Mouse (Mus musculus): ENCODE measurements around the gene AC124108.1. TPM values are rescaled to one million over a fixed set of nuclear protein-coding genes. Genes with fewer than 3 reads are reported as not detected.

AC124108.1 gene
- polyA plus RNA-seq, 1 experiment from 2014 or later: 0.19 TPM

DNA sequence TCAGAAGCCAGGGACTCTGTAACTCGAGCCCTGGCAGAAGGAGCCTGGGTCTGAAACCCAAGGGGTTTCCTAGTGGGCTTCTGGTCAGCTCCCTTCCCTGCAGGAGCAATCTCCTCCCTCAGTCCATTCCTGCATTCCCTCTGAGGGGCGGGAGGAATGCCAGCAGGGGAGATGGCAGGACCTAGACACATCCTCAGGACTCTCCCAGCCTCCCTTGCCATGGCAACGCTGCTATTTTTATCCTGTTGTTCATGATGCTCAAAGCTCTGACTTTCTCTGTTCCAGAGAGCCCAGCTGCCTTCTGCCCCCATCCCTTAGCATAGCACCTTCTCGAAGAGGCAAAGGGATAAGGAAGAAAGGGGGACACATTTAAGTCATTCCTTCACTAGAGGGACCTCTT is 16.9 kb downstream of the AC124108.1 start:
- Histone ChIP-seq H3K4me1 (peaks cover 34% of the 10 kb centered on the region), H3K36me3 (no peaks in the 10 kb centered on the region), H3K9ac (no peak overlapping the region), H3K27me3 (peaks cover 31% of the 10 kb centered on the region), H3K4me3 (no peak overlapping the region), H3K4me2 (replicated peaks) (no peak overlapping the region), H3K27ac (no peak overlapping the region), H3K9me3 (no peaks in the 10 kb centered on the region)
- 20% methylated on average over 4 of the region's 4 CpGs for WGBS
- ATAC-seq (ENCODE audit: low FRiP score, low read depth): no peak

GRCm38 (mm10) chr1:132209400-132209799 is 18.1 kb downstream of the AC124108.1 start:
- WGBS: 24% methylated on average over 10 of the region's 10 CpGs
- Histone ChIP-seq H3K4me3 (no peak overlapping the region), H3K9me3 (no peaks in the 10 kb centered on the region), H3K9ac (no peak overlapping the region), H3K4me1 (peaks cover 34% of the 10 kb centered on the region), H3K27me3 (peaks cover 36% of the 10 kb centered on the region), H3K36me3 (no peaks in the 10 kb centered on the region), H3K4me2 (replicated peaks) (peak overlapping the region; percentile 1; the same call in 1 of the 2 replicates), H3K27ac (no peak overlapping the region)
- no peak for ATAC-seq (ENCODE audit: low FRiP score, low read depth)

- ATAC-seq (ENCODE audit: low FRiP score, low read depth): no peak
- Histone ChIP-seq H3K36me3 (no peaks in the 10 kb centered on the region), H3K9ac (no peak overlapping the region), H3K27ac (no peak overlapping the region), H3K4me3 (no peak overlapping the region), H3K27me3 (peaks cover 36% of the 10 kb centered on the region), H3K4me1 (peaks cover 32% of the 10 kb centered on the region), H3K4me2 (replicated peaks) (no peak overlapping the region), H3K9me3 (no peaks in the 10 kb centered on the region)
- WGBS: 19% methylated on average over 7 of the region's 7 CpGs
These were observed 19.7 kb downstream of the AC124108.1 start for GRCm38 (mm10) chr1:132210922-132211321.

DNA sequence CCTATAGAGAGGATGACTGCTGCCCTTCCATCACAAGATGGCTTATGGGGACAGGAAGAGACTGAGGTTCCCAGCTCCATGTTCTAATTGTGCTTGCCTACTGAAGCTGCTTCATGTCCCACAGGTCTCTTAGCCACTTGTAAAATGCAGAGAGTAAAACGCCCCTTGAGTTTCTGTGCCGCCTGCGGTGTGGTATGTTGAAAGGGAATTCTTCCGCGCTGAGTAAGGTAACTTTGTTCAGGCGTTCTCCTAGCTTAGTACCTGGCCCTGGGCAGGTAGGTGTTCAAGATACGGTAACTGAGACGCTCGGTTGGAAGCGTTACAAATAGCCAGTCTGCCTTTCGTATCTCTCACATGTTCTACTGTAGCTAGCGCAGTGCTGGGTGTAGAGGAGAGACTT is 20.4 kb downstream of the AC124108.1 start:
- H3K4me1 ChIP-seq: peaks cover 31% of the 10 kb centered on the region
- H3K36me3 ChIP-seq: no peaks in the 10 kb centered on the region
- peak overlapping the region; percentile 36 for H3K4me3 ChIP-seq
- H3K27me3 ChIP-seq: peaks cover 36% of the 10 kb centered on the region
- H3K9me3 ChIP-seq: no peaks in the 10 kb centered on the region
- no peak overlapping the region for H3K9ac ChIP-seq
- H3K4me2 ChIP-seq (replicated peaks): peak overlapping the region; percentile 56
- no peak overlapping the region for H3K27ac ChIP-seq
- 45% methylated on average over 12 of the region's 12 CpGs for whole genome bisulfite sequencing
- ATAC-seq (ENCODE audit: low FRiP score, low read depth): no peak

DNA sequence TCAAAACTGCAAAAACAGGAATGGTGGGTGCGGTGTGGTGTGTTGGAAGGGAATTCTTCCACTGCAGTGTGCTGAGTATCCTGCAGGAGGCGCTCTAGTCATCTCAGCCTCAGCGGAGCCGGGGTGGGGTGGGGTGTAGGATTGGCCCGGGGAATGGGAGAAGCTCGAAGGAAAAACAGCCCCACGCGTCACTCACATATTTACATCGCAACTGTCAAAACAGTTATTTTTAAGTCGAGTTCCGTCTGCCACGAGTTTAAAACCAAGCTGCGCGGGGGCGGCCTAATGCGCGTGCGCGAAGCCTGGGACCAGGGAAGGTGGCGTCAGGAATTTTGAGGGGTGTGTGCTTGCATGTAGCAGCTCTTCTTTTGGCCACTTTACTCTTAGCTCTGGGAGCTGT is 21.0 kb downstream of the AC124108.1 start:
- Histone ChIP-seq H3K9ac (no peak overlapping the region), H3K9me3 (no peaks in the 10 kb centered on the region), H3K36me3 (no peaks in the 10 kb centered on the region), H3K4me3 (peak overlapping the region; percentile 36), H3K27me3 (peaks cover 36% of the 10 kb centered on the region), H3K4me2 (replicated peaks) (peak overlapping the region; percentile 56), H3K4me1 (peaks cover 31% of the 10 kb centered on the region), H3K27ac (no peak overlapping the region)
- ATAC-seq (ENCODE audit: low FRiP score, low read depth): peak; percentile 38
- 6% methylated on average over 20 of the region's 20 CpGs for WGBS

DNA sequence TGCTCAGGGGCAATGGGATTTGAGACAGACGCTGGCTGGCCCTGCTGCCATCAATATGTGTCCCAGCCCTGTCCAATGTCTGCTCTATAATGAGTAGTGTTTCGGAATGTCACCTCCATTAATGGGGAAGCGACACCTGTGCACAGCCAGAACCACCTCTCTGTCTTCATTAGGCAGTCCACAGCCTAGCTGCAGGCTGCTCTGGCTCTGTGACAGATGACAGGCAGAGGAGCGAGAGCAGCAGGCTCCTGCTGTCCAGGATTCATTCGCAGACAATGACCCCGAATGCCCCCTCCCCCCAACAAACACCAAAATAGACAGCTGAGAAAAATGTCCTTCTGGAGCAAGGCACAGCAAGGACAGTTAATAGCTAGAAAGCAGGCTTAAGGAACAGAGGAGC is 21.8 kb downstream of the AC124108.1 start:
- Histone ChIP-seq H3K27me3 (peaks cover 36% of the 10 kb centered on the region), H3K27ac (no peak overlapping the region), H3K4me3 (no peak overlapping the region), H3K4me2 (replicated peaks) (no peak overlapping the region), H3K4me1 (peaks cover 25% of the 10 kb centered on the region), H3K9me3 (no peaks in the 10 kb centered on the region), H3K36me3 (no peaks in the 10 kb centered on the region), H3K9ac (no peak overlapping the region)
- ATAC-seq (ENCODE audit: low FRiP score, low read depth): 0 out of 2 replicates have a peak, but pooled peaks have one; percentile 9
- WGBS: 40% methylated on average over 6 of the region's 6 CpGs

- WGBS: 54% methylated on average over 3 of the region's 3 CpGs
- Histone ChIP-seq H3K9ac (no peak overlapping the region), H3K4me3 (no peak overlapping the region), H3K27ac (no peak overlapping the region), H3K4me2 (replicated peaks) (no peak overlapping the region), H3K4me1 (peaks cover 9% of the 10 kb centered on the region), H3K36me3 (no peaks in the 10 kb centered on the region), H3K27me3 (peaks cover 35% of the 10 kb centered on the region), H3K9me3 (no peaks in the 10 kb centered on the region)
- no peak for ATAC-seq (ENCODE audit: low FRiP score, low read depth)
These were observed 25.0 kb downstream of the AC124108.1 start for GRCm38 (mm10) chr1:132216276-132216675.

GRCm38 (mm10) chr1:132221627-132222026 is 30.4 kb downstream of the AC124108.1 start:
- Histone ChIP-seq H3K27me3 (peaks cover 17% of the 10 kb centered on the region), H3K27ac (no peak overlapping the region), H3K36me3 (no peaks in the 10 kb centered on the region), H3K9ac (no peak overlapping the region), H3K9me3 (no peaks in the 10 kb centered on the region), H3K4me3 (no peak overlapping the region), H3K4me1 (no peaks in the 10 kb centered on the region), H3K4me2 (replicated peaks) (no peak overlapping the region)
- 45% methylated on average over 2 of the region's 2 CpGs for WGBS
- ATAC-seq (ENCODE audit: low FRiP score, low read depth): no peak

DNA sequence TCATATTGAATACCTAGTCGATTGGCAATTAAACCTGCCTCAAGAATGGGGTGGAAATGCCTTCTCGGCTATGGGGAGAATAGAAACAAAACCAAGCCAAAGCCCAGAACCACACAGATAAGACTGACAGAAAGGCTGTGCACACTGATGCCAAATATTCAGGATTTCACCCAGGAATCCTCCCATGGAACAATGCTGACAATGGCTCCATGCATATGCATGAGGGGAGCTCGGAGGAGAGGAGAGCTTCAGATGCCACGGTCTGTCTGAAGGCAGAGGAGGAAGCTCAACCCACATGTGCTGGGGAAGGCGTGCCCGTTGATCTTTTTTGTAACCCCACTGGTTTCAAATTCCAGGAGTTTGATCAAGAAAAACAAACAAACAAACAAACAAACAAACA is 30.9 kb downstream of the AC124108.1 start:
- WGBS: 47% methylated on average over 6 of the region's 6 CpGs
- H3K27ac ChIP-seq: no peak overlapping the region
- no peaks in the 10 kb centered on the region for H3K9me3 ChIP-seq
- H3K27me3 ChIP-seq: peaks cover 17% of the 10 kb centered on the region
- no peaks in the 10 kb centered on the region for H3K4me1 ChIP-seq
- no peak for ATAC-seq (ENCODE audit: low FRiP score, low read depth)
- no peaks in the 10 kb centered on the region for H3K36me3 ChIP-seq
- H3K4me3 ChIP-seq: no peak overlapping the region
- H3K9ac ChIP-seq: no peak overlapping the region
- H3K4me2 ChIP-seq (replicated peaks): no peak overlapping the region

- Histone ChIP-seq H3K36me3 (no peaks in the 10 kb centered on the region), H3K4me1 (no peaks in the 10 kb centered on the region), H3K4me2 (replicated peaks) (no peak overlapping the region), H3K27ac (no peak overlapping the region), H3K27me3 (peaks cover 6% of the 10 kb centered on the region), H3K9ac (no peak overlapping the region), H3K9me3 (no peaks in the 10 kb centered on the region), H3K4me3 (no peak overlapping the region)
- ATAC-seq (ENCODE audit: low FRiP score, low read depth): no peak
- WGBS: 63% methylated on average over 13 of the region's 13 CpGs
These were observed 35.2 kb downstream of the AC124108.1 start for GRCm38 (mm10) chr1:132226297-132227080.

- Histone ChIP-seq H3K4me1 (no peaks in the 10 kb centered on the region), H3K27me3 (peaks cover 9% of the 10 kb centered on the region; the same call in 1 of the 2 replicates), H3K9ac (no peak within 1 kb of the TSS), H3K9me3 (no peaks in the 10 kb centered on the region), H3K4me2 (replicated peaks) (no peak within 1 kb of the TSS), H3K27ac (no peak within 1 kb of the TSS), H3K4me3 (no peak within 1 kb of the TSS), H3K36me3 (no peaks in the 10 kb centered on the region)
- no peak for ATAC-seq (ENCODE audit: low FRiP score, low read depth)
- 83% methylated on average over 3 of the region's 3 CpGs for WGBS
These were observed 38.4 kb downstream of the AC124108.1 start, which contains the start of gene Gm10188 for GRCm38 (mm10) chr1:132229667-132230066. TSS of gene Gm10188 (minus strand) at chr1:132229767.

DNA sequence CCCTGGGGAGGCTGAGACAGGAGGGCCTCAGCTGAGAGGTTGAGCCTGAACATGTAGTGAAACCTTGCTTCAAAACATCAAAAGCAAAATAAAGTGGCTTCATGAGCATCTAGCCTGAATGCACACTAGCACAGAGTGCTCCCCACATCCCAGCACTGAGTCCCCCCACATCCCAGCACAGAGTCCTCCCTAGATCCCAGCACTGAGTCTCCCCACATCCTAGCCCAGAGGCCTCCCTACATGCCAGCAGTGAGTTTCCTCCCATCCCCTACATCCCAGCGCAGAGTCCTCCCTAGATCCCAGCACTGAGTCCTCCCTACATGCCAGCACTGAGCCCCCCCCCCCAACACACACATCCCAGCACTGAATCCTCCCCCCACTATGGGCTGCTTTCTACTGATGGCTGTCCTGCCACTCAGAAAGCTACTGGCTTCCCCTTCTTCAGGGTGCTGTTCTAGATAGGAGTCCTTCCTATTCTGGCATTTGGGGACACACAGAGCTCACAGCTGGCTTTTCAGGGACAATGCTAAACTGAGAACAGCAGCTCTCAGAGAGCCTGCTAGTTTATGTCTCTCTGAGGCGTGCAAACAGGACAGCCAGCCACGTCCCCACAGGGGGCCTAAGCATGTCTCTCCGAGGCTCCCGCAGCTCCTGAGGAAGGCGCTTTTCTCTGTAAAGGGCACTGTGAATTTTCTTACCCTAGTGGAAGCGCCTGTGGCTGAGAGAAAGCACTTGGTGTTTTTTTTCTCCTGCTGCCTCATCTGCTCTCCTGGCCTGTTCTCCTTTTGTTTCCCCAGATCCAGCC is 40.4 kb downstream of the AC124108.1 start:
- no peak for ATAC-seq (ENCODE audit: low FRiP score, low read depth)
- no peaks in the 10 kb centered on the region for H3K36me3 ChIP-seq
- H3K4me2 ChIP-seq (replicated peaks): no peak overlapping the region
- H3K4me1 ChIP-seq: no peaks in the 10 kb centered on the region
- H3K9ac ChIP-seq: no peak overlapping the region
- no peaks in the 10 kb centered on the region for H3K9me3 ChIP-seq
- WGBS: 32% methylated on average over 7 of the region's 7 CpGs
- no peak overlapping the region for H3K27ac ChIP-seq
- peaks cover 21% of the 10 kb centered on the region; the same call in 1 of the 2 replicates for H3K27me3 ChIP-seq
- no peak overlapping the region for H3K4me3 ChIP-seq

Data from limb, embryonic 13.5 days (tissue).